Mouse (Mus musculus) lung, postnatal 0 days (tissue): Measurements from ENCODE around the gene Atad2b.

Source experiments
- CTCF ChIP-seq: IDR thresholded peaks from 2 replicates; pipeline ENCODE4 v1.5.1; 2016; ENCODE audit warnings: antibody characterized with exemption, mild to moderate bottlenecking
- EP300 ChIP-seq: IDR thresholded peaks from 2 replicates; pipeline ENCODE4 v1.6.1; 2016; ENCODE audit warnings: antibody characterized with exemption, mild to moderate bottlenecking, control low read depth

DNA sequence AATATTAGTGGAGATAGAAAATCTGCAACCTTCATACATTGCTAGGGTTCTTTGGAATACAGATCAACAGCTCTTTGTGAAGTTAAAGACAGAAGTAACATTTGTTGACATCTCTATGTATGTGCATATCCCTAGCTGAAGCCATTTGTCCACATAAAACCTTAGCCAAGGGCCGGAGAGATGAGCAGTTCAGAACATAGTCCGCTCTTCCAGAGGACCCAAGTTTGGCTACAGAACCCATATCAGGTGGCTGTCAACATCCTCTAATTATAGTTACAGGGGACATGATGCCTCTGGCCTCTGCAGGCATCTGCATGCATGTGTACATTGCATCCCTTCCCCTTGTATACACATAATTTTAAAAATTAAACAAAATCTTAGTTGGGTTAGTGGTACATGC, 27.9 kb upstream of the Atad2b start:
- TF ChIP-seq CTCF, result no peak
- no peak for TF ChIP-seq EP300
